Mouse (Mus musculus): ENCODE data around the gene Axl. TPM values are rescaled to one million over a fixed set of nuclear protein-coding genes. Genes with fewer than 3 reads are reported as not detected.
"Not testable (repeated sequence)": the region's sequence is repeated elsewhere in the genome, so short reads cannot be mapped to it uniquely, and the experiment has no call there.

Gene Axl
- total RNA-seq, 2 experiments from 2014 or later = 78.6 to 99.4 TPM

DNA sequence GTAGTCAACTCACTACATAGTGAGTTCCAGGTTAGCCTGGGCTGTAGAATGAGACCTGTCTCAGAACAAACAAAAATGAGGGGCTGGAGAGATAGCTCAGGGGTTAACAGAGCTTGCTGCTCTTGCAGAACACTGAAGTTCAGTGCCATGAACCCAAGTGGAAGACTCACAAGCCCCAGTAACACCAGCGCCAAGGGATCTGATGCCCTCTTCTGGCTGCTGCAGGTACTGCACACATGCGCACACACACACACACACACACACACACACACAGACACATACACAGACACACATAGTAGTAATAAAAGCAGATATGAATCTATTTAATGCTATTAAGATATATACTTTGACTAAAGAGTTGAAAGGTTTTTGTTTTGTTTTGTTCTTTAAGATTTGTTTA lies 10.0 kb upstream of the Axl start:
- DNase-seq (ENCODE audit: low spot score) = no peak
- intact Hi-C loops (cut with DNase I) = no loop called here

DNA sequence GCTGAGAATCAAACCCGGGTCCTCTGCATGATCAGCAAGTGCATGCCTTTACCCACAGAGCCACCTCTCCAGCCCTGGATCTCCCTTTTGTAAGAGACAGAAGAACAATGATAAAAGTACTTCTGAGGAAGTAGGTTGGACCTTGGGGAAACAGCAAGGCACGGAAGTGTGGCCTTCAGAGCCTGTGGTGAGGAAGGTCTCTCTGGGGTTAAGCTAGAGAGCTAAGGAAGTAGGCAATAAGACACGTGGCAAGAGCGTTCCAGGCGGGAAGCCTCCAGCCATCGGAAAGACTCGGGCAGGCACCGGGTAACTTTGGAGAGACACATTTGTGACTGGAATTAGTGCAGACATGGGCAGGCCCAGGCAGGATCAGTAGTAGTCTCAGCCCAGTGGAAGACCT lies 6.3 kb upstream of the Axl start:
- DNase-seq (ENCODE audit: low spot score) = no peak
- intact Hi-C loops (cut with DNase I) = no loop called here

- DNase-seq (ENCODE audit: low spot score) = no peak
- intact Hi-C loops (cut with DNase I) = no loop called here
Measured at GRCm38 (mm10) chr7:25793679-25794078, 5.2 kb upstream of the Axl start.

DNA sequence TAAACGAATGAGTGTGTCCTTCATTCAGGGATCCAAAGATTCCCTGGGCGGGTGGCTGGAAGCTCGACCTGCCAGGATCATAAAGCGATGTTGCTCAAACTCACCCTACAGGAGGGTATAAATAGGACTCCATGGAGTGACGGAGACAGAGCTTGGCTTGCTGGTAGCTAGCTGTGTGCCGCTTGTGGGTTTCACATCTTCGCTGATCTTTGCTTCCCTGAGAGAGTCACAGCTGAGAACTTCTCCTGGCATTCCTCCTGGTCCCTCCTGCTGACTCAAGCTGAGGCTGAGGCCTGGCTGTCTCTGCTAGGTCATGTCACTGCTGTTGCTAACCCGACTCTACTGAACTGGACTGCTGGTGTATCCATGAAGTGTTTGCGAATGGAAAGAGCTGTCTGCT lies 4.5 kb upstream of the Axl start:
- intact Hi-C loops (cut with DNase I); DNase-seq (ENCODE audit: low spot score): not testable (repeated sequence)

- DNase-seq (ENCODE audit: low spot score) = peak; percentile 54
- intact Hi-C loops (cut with DNase I) = no loop called here
Measured at GRCm38 (mm10) chr7:25790615-25791014, 2.1 kb upstream of the Axl start.

GRCm38 (mm10) chr7:25789129-25789440 lies 580 bp upstream of the Axl start:
- no peak for DNase-seq (ENCODE audit: low spot score)
- intact Hi-C loops (cut with DNase I) = no loop called here

GRCm38 (mm10) chr7:25787456-25788219 lies 867 bp downstream of the Axl start:
- intact Hi-C loops (cut with DNase I) = no loop called here
- DNase-seq (ENCODE audit: low spot score) = peak; percentile 48

GRCm38 (mm10) chr7:25786974-25787373 lies 1.5 kb downstream of the Axl start:
- no peak for DNase-seq (ENCODE audit: low spot score)
- intact Hi-C loops (cut with DNase I) = no loop called here

GRCm38 (mm10) chr7:25785752-25786151 lies 2.8 kb downstream of the Axl start:
- intact Hi-C loops (cut with DNase I) = no loop called here
- DNase-seq (ENCODE audit: low spot score) = no peak

DNA sequence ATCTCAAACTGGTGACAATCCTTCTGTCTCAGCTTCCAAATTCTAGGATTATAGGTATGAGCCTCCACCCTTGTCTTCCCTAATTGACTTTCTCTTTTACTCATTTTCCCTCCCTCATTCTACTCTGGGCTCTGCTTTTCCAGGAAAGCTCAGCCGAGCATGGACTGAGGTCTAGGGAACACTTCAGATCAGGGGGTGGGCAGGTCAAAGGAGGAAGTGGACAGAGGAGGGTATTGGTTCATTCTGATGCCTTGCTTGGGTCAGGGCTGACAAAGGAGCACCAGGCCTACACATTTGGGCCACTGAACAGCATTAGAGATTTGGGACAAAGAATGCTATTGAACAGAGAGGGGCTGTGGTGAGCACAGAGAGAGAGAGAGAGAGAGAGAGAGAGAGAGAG lies 3.7 kb downstream of the Axl start:
- no peak for DNase-seq (ENCODE audit: low spot score)
- intact Hi-C loops (cut with DNase I) = no loop called here

GRCm38 (mm10) chr7:25783746-25784145 lies 4.8 kb downstream of the Axl start:
- DNase-seq (ENCODE audit: low spot score) = no peak
- intact Hi-C loops (cut with DNase I) = no loop called here

GRCm38 (mm10) chr7:25782744-25783143 lies 5.8 kb downstream of the Axl start:
- DNase-seq (ENCODE audit: low spot score) = no peak
- intact Hi-C loops (cut with DNase I) = no loop called here

- intact Hi-C loops (cut with DNase I) = no loop called here
- DNase-seq (ENCODE audit: low spot score) = no peak
Measured at GRCm38 (mm10) chr7:25781937-25782610, 6.4 kb downstream of the Axl start.

- intact Hi-C loops (cut with DNase I) = no loop called here
- peak; percentile 46 for DNase-seq (ENCODE audit: low spot score)
Measured at GRCm38 (mm10) chr7:25781321-25781936, 7.1 kb downstream of the Axl start.

GRCm38 (mm10) chr7:25780753-25781152 lies 7.8 kb downstream of the Axl start:
- intact Hi-C loops (cut with DNase I) = no loop called here
- DNase-seq (ENCODE audit: low spot score) = no peak

DNA sequence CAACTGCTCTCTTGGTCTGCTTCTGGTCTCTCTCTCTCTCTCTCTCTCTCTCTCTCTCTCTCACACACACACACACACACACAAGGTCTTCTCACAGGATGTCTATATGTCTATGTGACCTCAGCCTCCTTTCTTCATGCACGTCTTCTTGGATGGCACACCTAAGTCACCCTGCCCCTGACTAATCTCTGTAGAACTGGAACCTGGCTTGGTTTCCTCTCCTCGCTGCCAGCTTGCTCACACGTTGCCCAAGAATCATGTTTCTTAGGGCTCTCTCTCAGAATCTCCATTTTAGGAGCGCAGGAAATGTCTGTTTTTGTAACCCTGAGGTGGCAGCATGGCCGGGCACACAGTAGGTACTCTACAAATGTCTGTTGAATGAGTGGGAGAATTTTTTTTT lies 8.5 kb downstream of the Axl start:
- intact Hi-C loops (cut with DNase I) = no loop called here
- no peak for DNase-seq (ENCODE audit: low spot score)

- DNase-seq (ENCODE audit: low spot score) = no peak
- intact Hi-C loops (cut with DNase I) = no loop called here
Measured at GRCm38 (mm10) chr7:25768229-25768628, 20.3 kb downstream of the Axl start.

- intact Hi-C loops (cut with DNase I) = no loop called here
- no peak for DNase-seq (ENCODE audit: low spot score)
Measured at GRCm38 (mm10) chr7:25766108-25766507, 22.4 kb downstream of the Axl start.

GRCm38 (mm10) chr7:25764221-25764620 lies 24.3 kb downstream of the Axl start:
- intact Hi-C loops (cut with DNase I) = no loop called here
- no peak for DNase-seq (ENCODE audit: low spot score)

GRCm38 (mm10) chr7:25763678-25764077 lies 24.8 kb downstream of the Axl start:
- intact Hi-C loops (cut with DNase I) = no loop called here
- DNase-seq (ENCODE audit: low spot score) = no peak

GRCm38 (mm10) chr7:25761354-25761753 lies 27.2 kb downstream of the Axl start:
- no peak for DNase-seq (ENCODE audit: low spot score)
- intact Hi-C loops (cut with DNase I) = loop anchor here (2.0 kb wide), 1 partner anchor 15 kb away; no protein-coding TSS in a partner anchor

All from heart, postnatal 25 days (tissue).